Mouse (Mus musculus): ENCODE data around the gene Flt3l. TPM values are rescaled to one million over a fixed set of nuclear protein-coding genes. Genes with fewer than 3 reads are reported as not detected.

The Flt3l gene
- 3.2 and 5.4 TPM in 2 replicates for total RNA-seq (2014; rRNA removed)
- polyA plus RNA-seq (2012; rRNA removed): 20.8 and 30.8 TPM in 2 replicates

DNA sequence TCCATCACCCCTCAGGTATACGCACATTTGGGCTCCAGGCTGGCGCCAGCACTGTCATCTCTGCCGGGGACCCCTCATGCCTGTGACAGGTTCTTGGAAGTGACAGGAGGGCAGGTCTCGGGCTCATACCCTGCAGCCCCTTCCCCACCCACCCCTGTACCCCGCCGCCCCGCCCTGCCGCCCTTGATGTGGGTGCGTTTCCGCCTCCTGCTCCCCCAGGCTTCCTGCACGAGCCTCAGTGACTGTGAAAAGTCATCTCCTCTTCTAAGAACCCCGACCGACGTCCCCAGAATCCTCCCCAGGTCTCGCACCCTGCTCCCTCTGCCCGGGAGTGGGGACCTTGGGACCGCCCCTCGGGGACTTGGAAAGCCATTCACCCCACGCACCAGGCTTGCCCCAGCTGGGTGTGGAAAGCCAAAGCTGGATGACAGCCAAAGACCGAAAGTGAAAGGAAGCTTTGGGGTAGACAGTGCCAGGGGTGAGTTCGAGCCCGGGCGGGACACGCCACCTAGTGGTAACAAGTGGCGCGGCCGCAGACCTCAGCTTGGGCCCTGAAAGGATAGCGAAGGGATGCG is at the start of gene Flt3l, which contains the start of gene Gm45713:
Gene Flt3l (minus strand): TSS at position 440 of the 575 bp plus-strand sequence.
Gene Gm45713 (minus strand): TSS at position 239 of the 575 bp plus-strand sequence.
- DNase-seq (ENCODE audit: extremely low read depth, low read depth, low spot score): peak; percentile 77
- Histone ChIP-seq H3K4me1 (ENCODE audit: control insufficient read depth, insufficient read depth, low read length) (peaks cover 21% of the 10 kb centered on the region), H3K36me3 (ENCODE audit: control insufficient read depth, insufficient read depth, low read length) (no peaks in the 10 kb centered on the region), H3K79me2 (ENCODE audit: control insufficient read depth, insufficient read depth, low read length) (no peaks in the 10 kb centered on the region; the same call in 1 of the 2 replicates), H3K9ac (ENCODE audit: low read depth, low read length) (peak within 1 kb of the TSS; percentile 76), H3K27ac (replicated peaks; ENCODE audit: insufficient read depth, low read depth, low read length) (peak within 1 kb of the TSS; percentile 74), H3K27me3 (ENCODE audit: control insufficient read depth, insufficient read depth, low read length) (no peaks in the 10 kb centered on the region), H3K4me3 (ENCODE audit: insufficient read depth, low read depth, low read length) (peak within 1 kb of the TSS; percentile 70)
- 4% methylated on average over 29 of the region's 29 CpGs for WGBS
- TF ChIP-seq POLR2A (IDR thresholded peaks at IDR 0.05; ENCODE audit: extremely low read depth, insufficient read depth, low read length) (no peak), CTCF (IDR thresholded peaks at IDR 0.05; ENCODE audit: low read depth, low read length) (peak; percentile 97)

GRCm38 (mm10) chr7:45185921-45186320 is 49.7 kb upstream of the Flt3l start:
- Histone ChIP-seq H3K27me3 (ENCODE audit: control insufficient read depth, insufficient read depth, low read length) (peaks cover 23% of the 10 kb centered on the region), H3K27ac (replicated peaks; ENCODE audit: insufficient read depth, low read depth, low read length) (no peak overlapping the region), H3K4me3 (ENCODE audit: insufficient read depth, low read depth, low read length) (no peak overlapping the region), H3K4me1 (ENCODE audit: control insufficient read depth, insufficient read depth, low read length) (peaks cover 5% of the 10 kb centered on the region; the same call in 1 of the 2 replicates), H3K79me2 (ENCODE audit: control insufficient read depth, insufficient read depth, low read length) (no peaks in the 10 kb centered on the region), H3K36me3 (ENCODE audit: control insufficient read depth, insufficient read depth, low read length) (no peaks in the 10 kb centered on the region), H3K9ac (ENCODE audit: low read depth, low read length) (no peak overlapping the region)
- WGBS: 70% methylated on average over 7 of the region's 7 CpGs
- DNase-seq (ENCODE audit: extremely low read depth, low read depth, low spot score): no peak
- TF ChIP-seq CTCF (IDR thresholded peaks at IDR 0.05; ENCODE audit: low read depth, low read length) (no peak), POLR2A (IDR thresholded peaks at IDR 0.05; ENCODE audit: extremely low read depth, insufficient read depth, low read length) (no peak)

DNA sequence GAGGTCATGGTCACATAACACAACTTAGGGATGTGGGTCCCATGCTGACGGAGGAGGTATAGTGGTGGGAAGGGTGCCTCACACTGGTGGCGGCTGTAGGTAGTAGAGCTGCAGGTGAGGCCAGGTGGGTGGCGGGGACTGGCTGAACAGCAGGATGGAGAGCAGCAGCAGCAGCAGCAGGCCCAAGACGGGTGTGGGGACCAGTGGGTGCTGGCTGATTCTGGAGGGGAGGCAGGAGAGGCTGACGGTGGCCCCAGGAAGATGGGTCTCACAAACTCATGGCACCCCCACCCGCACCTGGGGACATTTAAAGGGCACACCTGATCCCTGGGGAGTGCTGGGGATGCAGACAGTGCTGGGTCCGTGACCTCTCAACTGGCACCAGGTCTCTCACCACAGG is 47.4 kb upstream of the Flt3l start:
- TF ChIP-seq CTCF (IDR thresholded peaks at IDR 0.05; ENCODE audit: low read depth, low read length) (no peak), POLR2A (IDR thresholded peaks at IDR 0.05; ENCODE audit: extremely low read depth, insufficient read depth, low read length) (no peak)
- Histone ChIP-seq H3K9ac (ENCODE audit: low read depth, low read length) (no peak overlapping the region), H3K79me2 (ENCODE audit: control insufficient read depth, insufficient read depth, low read length) (no peaks in the 10 kb centered on the region), H3K27me3 (ENCODE audit: control insufficient read depth, insufficient read depth, low read length) (peaks cover 20% of the 10 kb centered on the region), H3K27ac (replicated peaks; ENCODE audit: insufficient read depth, low read depth, low read length) (no peak overlapping the region), H3K4me1 (ENCODE audit: control insufficient read depth, insufficient read depth, low read length) (peaks cover 5% of the 10 kb centered on the region; the same call in 1 of the 2 replicates), H3K36me3 (ENCODE audit: control insufficient read depth, insufficient read depth, low read length) (no peaks in the 10 kb centered on the region), H3K4me3 (ENCODE audit: insufficient read depth, low read depth, low read length) (no peak overlapping the region)
- WGBS: 72% methylated on average over 7 of the region's 7 CpGs
- DNase-seq (ENCODE audit: extremely low read depth, low read depth, low spot score): no peak

GRCm38 (mm10) chr7:45182606-45183005 is 46.4 kb upstream of the Flt3l start:
- TF ChIP-seq CTCF (IDR thresholded peaks at IDR 0.05; ENCODE audit: low read depth, low read length) (no peak), POLR2A (IDR thresholded peaks at IDR 0.05; ENCODE audit: extremely low read depth, insufficient read depth, low read length) (no peak)
- DNase-seq (ENCODE audit: extremely low read depth, low read depth, low spot score): no peak
- H3K27me3 ChIP-seq (ENCODE audit: control insufficient read depth, insufficient read depth, low read length): peaks cover 23% of the 10 kb centered on the region
- 12% methylated on average over 11 of the region's 11 CpGs for WGBS
- H3K4me1 ChIP-seq (ENCODE audit: control insufficient read depth, insufficient read depth, low read length): peaks cover 5% of the 10 kb centered on the region; the same call in 1 of the 2 replicates
- H3K27ac ChIP-seq (replicated peaks; ENCODE audit: insufficient read depth, low read depth, low read length): no peak overlapping the region
- H3K4me3 ChIP-seq (ENCODE audit: insufficient read depth, low read depth, low read length): no peak overlapping the region
- H3K79me2 ChIP-seq (ENCODE audit: control insufficient read depth, insufficient read depth, low read length): no peaks in the 10 kb centered on the region
- no peaks in the 10 kb centered on the region for H3K36me3 ChIP-seq (ENCODE audit: control insufficient read depth, insufficient read depth, low read length)
- H3K9ac ChIP-seq (ENCODE audit: low read depth, low read length): no peak overlapping the region; the same call in 1 of the 2 replicates

DNA sequence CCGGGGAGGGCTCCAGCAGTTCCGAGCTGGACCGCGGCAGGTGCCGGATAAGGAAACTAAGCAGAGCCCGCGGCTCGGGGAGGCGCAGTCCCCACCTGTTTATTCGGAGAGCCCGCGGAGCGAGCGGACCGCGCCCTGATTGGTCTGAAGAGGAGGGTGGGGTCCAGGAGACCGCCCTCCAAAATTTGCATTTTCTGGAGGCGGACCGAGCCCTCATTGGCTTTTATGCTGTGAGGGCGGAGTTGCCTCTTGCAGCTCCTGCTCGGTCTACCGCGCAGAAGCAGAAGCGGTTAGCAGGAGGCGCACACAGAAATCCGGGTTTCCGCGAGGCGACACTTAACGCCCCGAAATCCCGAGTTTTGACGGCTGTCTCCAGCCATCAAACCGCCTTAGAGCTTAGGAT is 46.0 kb upstream of the Flt3l start:
- Histone ChIP-seq H3K9ac (ENCODE audit: low read depth, low read length) (no peak overlapping the region; the same call in 1 of the 2 replicates), H3K4me3 (ENCODE audit: insufficient read depth, low read depth, low read length) (peak overlapping the region; percentile 26; the same call in 1 of the 2 replicates), H3K27ac (replicated peaks; ENCODE audit: insufficient read depth, low read depth, low read length) (no peak overlapping the region), H3K79me2 (ENCODE audit: control insufficient read depth, insufficient read depth, low read length) (no peaks in the 10 kb centered on the region), H3K4me1 (ENCODE audit: control insufficient read depth, insufficient read depth, low read length) (peaks cover 5% of the 10 kb centered on the region; the same call in 1 of the 2 replicates), H3K27me3 (ENCODE audit: control insufficient read depth, insufficient read depth, low read length) (peaks cover 27% of the 10 kb centered on the region), H3K36me3 (ENCODE audit: control insufficient read depth, insufficient read depth, low read length) (no peaks in the 10 kb centered on the region)
- TF ChIP-seq POLR2A (IDR thresholded peaks at IDR 0.05; ENCODE audit: extremely low read depth, insufficient read depth, low read length) (no peak), CTCF (IDR thresholded peaks at IDR 0.05; ENCODE audit: low read depth, low read length) (no peak)
- WGBS: under 1% methylated on average over 34 of the region's 34 CpGs
- peak; percentile 79 for DNase-seq (ENCODE audit: extremely low read depth, low read depth, low spot score)

DNA sequence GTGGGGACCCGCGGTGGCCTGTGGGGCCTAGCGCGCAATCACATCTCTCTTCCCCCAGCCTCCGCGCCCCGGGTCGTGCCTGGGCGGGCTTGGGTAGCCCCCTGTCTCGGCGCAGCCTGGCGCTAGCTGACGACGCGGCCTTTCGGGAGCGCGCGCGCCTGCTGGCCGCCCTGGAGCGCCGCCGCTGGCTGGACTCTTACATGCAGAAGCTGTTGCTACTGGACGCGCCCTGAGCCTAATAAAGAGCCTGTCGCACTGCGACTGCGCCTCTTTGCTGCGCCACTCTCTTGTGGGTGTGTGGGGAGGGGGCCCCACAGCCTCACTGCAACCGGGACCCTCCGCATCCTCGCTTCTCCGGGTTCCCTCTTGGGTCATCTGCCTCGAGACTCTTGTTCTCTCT is 45.3 kb upstream of the Flt3l start:
- H3K27ac ChIP-seq (replicated peaks; ENCODE audit: insufficient read depth, low read depth, low read length): no peak overlapping the region
- no peaks in the 10 kb centered on the region for H3K36me3 ChIP-seq (ENCODE audit: control insufficient read depth, insufficient read depth, low read length)
- TF ChIP-seq CTCF (IDR thresholded peaks at IDR 0.05; ENCODE audit: low read depth, low read length) (no peak), POLR2A (IDR thresholded peaks at IDR 0.05; ENCODE audit: extremely low read depth, insufficient read depth, low read length) (no peak)
- DNase-seq (ENCODE audit: extremely low read depth, low read depth, low spot score): no peak
- no peak overlapping the region for H3K9ac ChIP-seq (ENCODE audit: low read depth, low read length)
- H3K4me3 ChIP-seq (ENCODE audit: insufficient read depth, low read depth, low read length): no peak overlapping the region
- peaks cover 5% of the 10 kb centered on the region; the same call in 1 of the 2 replicates for H3K4me1 ChIP-seq (ENCODE audit: control insufficient read depth, insufficient read depth, low read length)
- WGBS: 7% methylated on average over 35 of the region's 35 CpGs
- H3K27me3 ChIP-seq (ENCODE audit: control insufficient read depth, insufficient read depth, low read length): peaks cover 31% of the 10 kb centered on the region
- no peaks in the 10 kb centered on the region for H3K79me2 ChIP-seq (ENCODE audit: control insufficient read depth, insufficient read depth, low read length)

Measured in liver, adult 2 months (tissue).